Mouse (Mus musculus): ENCODE measurements around the gene Obscn. TPM values are rescaled to one million over a fixed set of nuclear protein-coding genes. Genes with fewer than 3 reads are reported as not detected.
"Not testable (repeated sequence)": the region's sequence is repeated elsewhere in the genome, so short reads cannot be mapped to it uniquely, and the experiment has no call there.

The Obscn gene
- polyA plus RNA-seq, 1 experiment from 2014 or later, result 1.0 TPM

DNA sequence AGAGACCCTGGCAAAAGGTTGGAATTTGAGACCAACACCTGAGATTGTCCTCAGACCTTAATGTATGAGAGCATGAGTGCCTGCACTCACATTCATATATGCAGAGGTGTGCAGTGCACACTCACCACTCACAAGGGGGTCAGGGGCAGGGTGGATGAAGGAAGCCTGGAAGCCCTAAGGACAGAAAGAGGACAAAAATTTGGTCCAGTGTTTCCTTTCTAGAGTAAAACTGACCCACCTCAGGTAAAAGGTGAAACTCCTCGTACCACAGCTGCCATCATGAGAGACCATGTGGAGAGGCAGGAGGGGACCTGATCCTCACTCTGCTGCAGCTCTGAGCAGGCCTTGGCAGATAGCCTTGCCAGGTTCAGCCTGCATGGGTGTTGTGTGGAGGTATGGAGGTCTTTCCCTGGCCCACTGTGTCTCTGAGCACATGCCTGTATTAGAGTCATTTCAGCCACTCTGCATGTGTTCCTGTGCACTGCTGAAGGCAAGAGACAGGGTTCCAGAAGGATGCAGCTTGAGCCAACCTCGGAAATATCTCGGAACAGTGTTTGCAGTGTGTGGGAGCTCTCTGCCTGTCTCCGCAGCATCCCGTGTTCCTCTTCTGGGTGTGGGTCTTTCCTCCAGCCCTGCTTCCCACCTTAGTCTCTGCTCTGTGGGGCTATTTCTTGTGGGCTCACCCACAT, 178.8 kb downstream of the Obscn start:
- peak overlapping the region; percentile 86; the same call in 1 of the 2 replicates for H3K9ac ChIP-seq (ENCODE audit: low read depth, low read length)
- peaks cover 30% of the 10 kb centered on the region for H3K4me1 ChIP-seq (ENCODE audit: control insufficient read depth, insufficient read depth, low read length)
- 0 out of 2 replicates have a peak, but pooled peaks cover 2% of the 10 kb centered on the region for H3K27me3 ChIP-seq (replicated peaks; ENCODE audit: control insufficient read depth, insufficient read depth, low read length)
- peaks cover 5% of the 10 kb centered on the region; the same call in 1 of the 2 replicates for H3K9me3 ChIP-seq (ENCODE audit: control insufficient read depth, low read length)
- peaks cover 6% of the 10 kb centered on the region; the same call in 1 of the 2 replicates for H3K36me3 ChIP-seq (ENCODE audit: control insufficient read depth, insufficient read depth, low read length)
- no peak overlapping the region for H3K27ac ChIP-seq (ENCODE audit: low read length)
- 89% methylated on average over 5 of the region's 5 CpGs for WGBS
- H3K4me3 ChIP-seq (ENCODE audit: low read length), result peak overlapping the region; percentile 66
- ATAC-seq, result no peak
- peak overlapping the region; percentile 66 for H3K4me2 ChIP-seq (ENCODE audit: low read depth, low read length)

DNA sequence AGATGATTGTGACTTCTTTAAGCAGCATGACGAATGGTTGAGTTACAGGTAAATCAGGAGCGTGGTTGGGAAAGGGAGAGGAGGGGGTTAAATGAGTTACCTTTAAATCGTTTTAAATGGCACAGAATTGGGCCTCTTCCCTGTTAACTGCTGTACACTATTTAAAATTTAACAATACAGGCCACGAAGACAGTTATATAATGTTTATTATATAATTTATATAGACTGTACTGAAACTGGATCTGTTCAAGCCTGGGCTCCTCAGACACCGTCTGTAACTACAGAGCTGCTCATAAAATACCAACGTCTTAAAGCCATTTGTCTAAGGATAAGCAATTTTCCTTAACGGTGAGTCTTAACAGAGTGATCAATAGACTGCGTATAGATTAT, 180.3 kb downstream of the Obscn start:
- WGBS, result 11% methylated on average over 8 of the region's 8 CpGs
- H3K4me3 ChIP-seq (ENCODE audit: low read length), result peak overlapping the region; percentile 66
- no peaks in the 10 kb centered on the region for H3K27me3 ChIP-seq (replicated peaks; ENCODE audit: control insufficient read depth, insufficient read depth, low read length)
- peak overlapping the region; percentile 86 for H3K9ac ChIP-seq (ENCODE audit: low read depth, low read length)
- H3K9me3 ChIP-seq (ENCODE audit: control insufficient read depth, low read length), result no peaks in the 10 kb centered on the region
- peaks cover 30% of the 10 kb centered on the region for H3K4me1 ChIP-seq (ENCODE audit: control insufficient read depth, insufficient read depth, low read length)
- H3K27ac ChIP-seq (ENCODE audit: low read length), result 0 out of 2 replicates have a peak overlapping the region, but pooled peaks have one; percentile 99
- H3K4me2 ChIP-seq (ENCODE audit: low read depth, low read length), result peak overlapping the region; percentile 66
- H3K36me3 ChIP-seq (ENCODE audit: control insufficient read depth, insufficient read depth, low read length), result peaks cover 6% of the 10 kb centered on the region; the same call in 1 of the 2 replicates
- ATAC-seq, result no peak

DNA sequence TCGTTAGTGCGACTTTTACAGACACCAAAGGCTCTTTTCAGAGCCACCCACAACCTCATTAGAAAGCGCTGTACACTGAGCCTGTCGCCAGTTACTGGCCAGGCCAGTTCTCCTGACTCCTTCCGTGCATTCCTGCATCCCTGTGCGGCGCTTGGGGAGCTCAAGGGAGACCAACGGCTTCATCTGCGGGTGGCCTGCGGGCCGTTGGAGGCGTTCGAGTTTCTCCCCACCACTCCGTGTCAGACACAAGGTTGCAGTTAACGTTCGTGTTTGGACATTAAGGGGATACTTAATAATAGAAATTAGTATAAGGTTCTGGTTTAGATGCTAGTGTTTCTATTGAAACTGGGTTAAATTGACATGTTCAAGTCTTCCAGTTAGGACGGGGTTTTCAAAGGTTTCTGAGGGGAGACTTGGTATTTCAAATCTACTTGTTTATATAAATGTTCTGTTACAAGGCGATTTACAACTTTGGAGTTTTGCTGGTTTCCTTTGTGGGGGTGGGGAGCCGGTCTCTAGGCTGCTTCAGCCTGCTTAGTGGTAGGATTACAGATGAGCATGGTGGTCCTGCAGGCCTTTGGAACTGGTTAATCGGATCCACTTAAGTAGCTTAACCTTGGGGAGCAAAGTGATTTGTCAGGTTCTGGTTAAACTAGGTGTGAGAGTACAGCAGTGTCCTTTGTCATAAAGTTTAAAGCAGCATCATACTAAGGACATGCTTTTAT, 180.9 kb downstream of the Obscn start:
- no peaks in the 10 kb centered on the region for H3K9me3 ChIP-seq (ENCODE audit: control insufficient read depth, low read length)
- peak overlapping the region; percentile 66 for H3K4me3 ChIP-seq (ENCODE audit: low read length)
- peak overlapping the region; percentile 86 for H3K9ac ChIP-seq (ENCODE audit: low read depth, low read length)
- no peaks in the 10 kb centered on the region for H3K27me3 ChIP-seq (replicated peaks; ENCODE audit: control insufficient read depth, insufficient read depth, low read length)
- WGBS, result under 1% methylated on average over 20 of the region's 20 CpGs
- H3K4me1 ChIP-seq (ENCODE audit: control insufficient read depth, insufficient read depth, low read length), result peaks cover 30% of the 10 kb centered on the region
- H3K27ac ChIP-seq (ENCODE audit: low read length), result peak overlapping the region; percentile 99
- peak overlapping the region; percentile 66 for H3K4me2 ChIP-seq (ENCODE audit: low read depth, low read length)
- peak; percentile 19; the same call in 1 of the 2 replicates for ATAC-seq
- H3K36me3 ChIP-seq (ENCODE audit: control insufficient read depth, insufficient read depth, low read length), result peaks cover 6% of the 10 kb centered on the region; the same call in 1 of the 2 replicates

DNA sequence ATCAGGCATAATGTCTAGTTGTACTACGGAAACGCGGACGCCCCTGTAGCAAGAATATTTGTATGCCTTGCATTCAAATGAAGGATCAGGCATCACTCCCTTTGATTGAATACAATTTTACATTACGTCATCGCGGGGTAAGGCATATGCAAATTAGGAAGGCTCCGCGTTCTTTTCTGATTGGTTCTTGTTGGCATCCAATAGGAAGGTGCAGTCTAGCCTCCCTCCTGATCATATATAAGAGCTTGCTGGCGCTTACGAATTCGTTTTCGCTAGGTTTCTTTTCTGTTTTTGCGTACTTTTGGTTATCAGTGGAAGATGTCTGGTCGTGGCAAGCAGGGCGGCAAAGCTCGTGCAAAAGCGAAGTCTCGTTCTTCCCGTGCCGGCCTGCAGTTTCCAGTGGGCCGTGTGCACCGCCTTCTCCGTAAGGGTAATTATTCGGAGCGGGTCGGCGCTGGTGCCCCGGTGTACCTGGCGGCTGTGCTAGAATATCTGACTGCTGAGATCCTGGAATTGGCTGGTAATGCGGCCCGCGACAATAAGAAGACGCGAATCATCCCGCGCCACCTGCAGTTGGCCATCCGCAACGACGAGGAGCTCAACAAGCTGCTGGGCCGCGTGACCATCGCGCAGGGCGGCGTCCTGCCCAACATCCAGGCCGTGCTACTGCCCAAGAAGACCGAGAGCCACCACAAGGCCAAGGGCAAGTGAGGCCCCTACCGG, 181.6 kb downstream of the Obscn start, which contains the start of the genes Hist3h2a and Trim17:
Gene Hist3h2a (plus strand): TSS at position 266 of the 723 bp plus-strand sequence.
Gene Trim17 (plus strand): TSS at position 266 of the 723 bp plus-strand sequence.
- peak within 1 kb of the TSS; percentile 96 for H3K4me2 ChIP-seq (ENCODE audit: low read depth, low read length)
- peak within 1 kb of the TSS; percentile 86 for H3K9ac ChIP-seq (ENCODE audit: low read depth, low read length)
- no peaks in the 10 kb centered on the region for H3K27me3 ChIP-seq (replicated peaks; ENCODE audit: control insufficient read depth, insufficient read depth, low read length)
- ATAC-seq, result peak; percentile 94
- H3K9me3 ChIP-seq (ENCODE audit: control insufficient read depth, low read length), result no peaks in the 10 kb centered on the region
- peak within 1 kb of the TSS; percentile 99 for H3K27ac ChIP-seq (ENCODE audit: low read length)
- peaks cover 30% of the 10 kb centered on the region for H3K4me1 ChIP-seq (ENCODE audit: control insufficient read depth, insufficient read depth, low read length)
- WGBS, result under 1% methylated on average over 49 of the region's 49 CpGs
- peak within 1 kb of the TSS; percentile 66 for H3K4me3 ChIP-seq (ENCODE audit: low read length)
- peaks cover 6% of the 10 kb centered on the region; the same call in 1 of the 2 replicates for H3K36me3 ChIP-seq (ENCODE audit: control insufficient read depth, insufficient read depth, low read length)

DNA sequence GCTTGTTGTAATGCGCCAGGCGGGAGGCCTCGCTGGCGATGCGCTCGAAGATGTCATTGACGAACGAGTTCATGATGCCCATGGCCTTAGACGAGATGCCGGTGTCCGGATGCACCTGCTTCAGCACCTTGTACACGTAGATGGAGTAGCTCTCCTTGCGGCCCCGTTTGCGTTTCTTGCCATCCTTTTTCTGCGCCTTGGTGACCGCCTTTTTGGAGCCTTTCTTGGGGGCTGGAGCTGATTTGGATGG, 182.1 kb downstream of the Obscn start:
- not testable (repeated sequence) for H3K36me3 ChIP-seq (ENCODE audit: control insufficient read depth, insufficient read depth, low read length)

DNA sequence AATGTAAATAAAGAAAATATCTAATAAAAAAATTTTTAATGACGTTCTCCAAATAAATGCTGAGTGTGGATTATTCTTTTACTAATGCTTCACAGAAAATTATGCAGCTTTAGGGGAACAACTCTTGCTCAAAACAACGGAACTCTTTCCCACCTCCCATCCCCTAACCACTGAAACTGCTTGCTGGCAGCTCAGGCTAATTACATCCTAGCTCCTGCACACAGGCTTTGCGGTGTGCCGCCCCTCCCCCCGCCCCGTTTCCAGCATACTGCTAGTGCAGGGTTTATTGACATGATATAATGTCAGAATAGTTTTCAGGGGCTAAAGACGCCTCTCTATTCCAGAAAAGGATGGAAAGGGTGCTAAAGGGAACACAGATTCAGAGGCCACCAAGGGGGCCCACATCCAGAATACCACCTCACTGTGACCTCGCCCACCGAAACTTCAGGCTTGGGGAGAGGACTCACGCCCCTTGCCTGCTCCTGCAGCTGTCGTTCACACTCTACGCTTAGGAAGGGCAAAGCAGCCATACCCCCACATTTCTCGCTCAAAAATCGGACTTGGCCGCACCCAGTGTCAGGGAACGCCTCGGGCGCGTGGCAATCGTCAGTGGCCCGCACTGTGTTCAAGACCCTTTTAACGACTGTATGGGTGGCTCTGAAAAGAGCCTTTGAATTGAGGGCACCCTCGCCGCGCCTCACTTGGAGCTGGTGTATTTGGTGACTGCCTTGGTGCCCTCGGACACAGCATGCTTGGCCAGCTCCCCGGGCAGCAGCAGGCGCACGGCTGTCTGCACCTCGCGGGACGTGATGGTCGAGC, 182.6 kb downstream of the Obscn start:
- Histone ChIP-seq H3K4me2 (ENCODE audit: low read depth, low read length) (peak overlapping the region; percentile 96), H3K4me3 (ENCODE audit: low read length) (peak overlapping the region; percentile 66), H3K9me3 (ENCODE audit: control insufficient read depth, low read length) (no peaks in the 10 kb centered on the region), H3K4me1 (ENCODE audit: control insufficient read depth, insufficient read depth, low read length) (peaks cover 24% of the 10 kb centered on the region), H3K36me3 (ENCODE audit: control insufficient read depth, insufficient read depth, low read length) (peaks cover 6% of the 10 kb centered on the region; the same call in 1 of the 2 replicates), H3K27ac (ENCODE audit: low read length) (peak overlapping the region; percentile 90), H3K27me3 (replicated peaks; ENCODE audit: control insufficient read depth, insufficient read depth, low read length) (no peaks in the 10 kb centered on the region), H3K9ac (ENCODE audit: low read depth, low read length) (peak overlapping the region; percentile 77)
- under 1% methylated on average over 33 of the region's 33 CpGs for WGBS
- peak; percentile 43 for ATAC-seq

More for the DNA sequence above, 182.1 kb downstream of the Obscn start:
- 1% methylated on average over 17 of the region's 17 CpGs for WGBS
- H3K27ac ChIP-seq (ENCODE audit: low read length), result peak overlapping the region; percentile 90
- H3K4me3 ChIP-seq (ENCODE audit: low read length), result peak overlapping the region; percentile 66
- peaks cover 26% of the 10 kb centered on the region for H3K4me1 ChIP-seq (ENCODE audit: control insufficient read depth, insufficient read depth, low read length)
- H3K27me3 ChIP-seq (replicated peaks; ENCODE audit: control insufficient read depth, insufficient read depth, low read length); H3K9me3 ChIP-seq (ENCODE audit: control insufficient read depth, low read length); ATAC-seq: not testable (repeated sequence)
- peak overlapping the region; percentile 96 for H3K4me2 ChIP-seq (ENCODE audit: low read depth, low read length)
- peak overlapping the region; percentile 77 for H3K9ac ChIP-seq (ENCODE audit: low read depth, low read length)

DNA sequence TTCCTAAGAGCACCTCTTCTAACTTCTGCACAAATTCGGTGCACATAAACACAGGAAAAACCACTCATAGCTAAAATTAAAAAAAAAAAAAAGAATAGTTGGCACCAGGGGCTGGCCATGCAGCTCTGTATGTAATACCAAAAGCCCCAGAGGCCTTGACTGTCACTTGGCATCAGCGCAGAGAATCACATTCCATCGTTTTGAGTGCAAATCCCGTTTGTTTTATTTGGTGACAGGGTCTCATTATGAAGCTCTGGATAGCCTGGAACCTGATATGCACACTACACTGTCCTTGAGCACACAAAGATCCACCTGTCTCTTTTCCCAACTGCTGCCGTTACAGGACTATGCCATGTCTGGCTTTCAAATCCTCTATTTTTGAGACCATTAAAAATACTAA, 185.0 kb downstream of the Obscn start:
- H3K27me3 ChIP-seq (replicated peaks; ENCODE audit: control insufficient read depth, insufficient read depth, low read length), result no peaks in the 10 kb centered on the region
- no peaks in the 10 kb centered on the region for H3K36me3 ChIP-seq (ENCODE audit: control insufficient read depth, insufficient read depth, low read length)
- no peaks in the 10 kb centered on the region for H3K9me3 ChIP-seq (ENCODE audit: control insufficient read depth, low read length)
- no peak overlapping the region for H3K4me3 ChIP-seq (ENCODE audit: low read length)
- no peak overlapping the region for H3K27ac ChIP-seq (ENCODE audit: low read length)
- 75% methylated on average over 5 of the region's 5 CpGs for WGBS
- H3K9ac ChIP-seq (ENCODE audit: low read depth, low read length), result no peak overlapping the region
- H3K4me1 ChIP-seq (ENCODE audit: control insufficient read depth, insufficient read depth, low read length), result peaks cover 14% of the 10 kb centered on the region
- H3K4me2 ChIP-seq (ENCODE audit: low read depth, low read length), result no peak overlapping the region
- no peak for ATAC-seq

DNA sequence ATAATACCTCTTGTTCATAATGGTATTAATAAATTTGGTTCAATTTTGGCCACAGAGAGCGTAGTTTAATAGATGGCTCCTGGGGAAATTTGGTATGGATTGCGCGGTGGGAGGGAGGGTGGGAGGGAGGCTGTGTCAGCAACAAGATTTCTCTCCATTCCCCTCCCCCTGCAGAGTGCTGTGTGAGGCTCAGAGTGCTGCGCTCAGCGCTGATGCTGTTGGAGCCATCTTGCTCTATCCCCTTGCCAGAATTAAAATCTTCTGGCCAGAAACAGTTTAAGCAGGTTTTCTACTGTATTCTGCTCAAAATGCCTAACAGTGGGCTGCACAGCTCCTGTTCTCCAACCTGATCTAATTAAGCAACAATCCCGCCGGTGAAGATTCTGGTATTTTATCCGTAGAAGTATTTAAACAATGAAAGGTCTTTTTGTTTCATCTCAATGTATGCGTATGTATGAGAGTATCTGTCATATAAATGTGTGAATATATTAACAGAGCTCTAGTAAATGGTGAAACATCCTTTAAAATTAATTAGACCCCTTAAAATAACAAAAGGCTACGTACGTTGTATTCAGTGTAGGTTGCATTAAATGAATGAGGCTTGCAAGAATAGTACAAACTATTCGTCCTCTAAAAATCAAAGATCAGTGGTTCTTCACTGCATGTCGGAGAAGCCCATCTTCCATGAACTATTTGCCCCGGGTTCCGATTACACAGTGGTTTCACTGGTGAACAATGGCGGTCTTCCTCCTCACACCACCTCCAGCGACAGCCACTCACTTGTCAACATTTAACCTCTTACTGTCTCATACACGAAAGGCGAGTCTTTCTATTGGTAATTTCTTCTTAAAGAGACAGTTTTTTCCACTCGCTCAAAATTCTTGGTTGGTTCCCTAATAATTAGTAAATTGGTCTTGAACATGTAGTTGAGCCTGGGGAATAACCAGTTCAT, 186.4 kb downstream of the Obscn start:
- peak overlapping the region; percentile 82 for H3K27ac ChIP-seq (ENCODE audit: low read length)
- H3K4me1 ChIP-seq (ENCODE audit: control insufficient read depth, insufficient read depth, low read length), result peaks cover 14% of the 10 kb centered on the region
- H3K9me3 ChIP-seq (ENCODE audit: control insufficient read depth, low read length), result no peaks in the 10 kb centered on the region
- H3K27me3 ChIP-seq (replicated peaks; ENCODE audit: control insufficient read depth, insufficient read depth, low read length), result no peaks in the 10 kb centered on the region
- peak overlapping the region; percentile 48 for H3K4me2 ChIP-seq (ENCODE audit: low read depth, low read length)
- H3K36me3 ChIP-seq (ENCODE audit: control insufficient read depth, insufficient read depth, low read length), result no peaks in the 10 kb centered on the region
- ATAC-seq, result no peak
- peak overlapping the region; percentile 49 for H3K4me3 ChIP-seq (ENCODE audit: low read length)
- WGBS, result 11% methylated on average over 20 of the region's 20 CpGs
- peak overlapping the region; percentile 63 for H3K9ac ChIP-seq (ENCODE audit: low read depth, low read length)
